Mouse (Mus musculus) olfactory bulb, adult 2 months (tissue): Measurements from ENCODE around the gene Guk1.

ENCODE experiments used
- CTCF ChIP-seq: fragments of 200-500 bp; IDR thresholded peaks from 2 replicates; pipeline ENCODE4 v1.5.1; 2012; ENCODE audit warnings: low read depth, mild to moderate bottlenecking, low read length, moderate library complexity; ENCODE audit not compliant: insufficient read depth
- POLR2A ChIP-seq: fragments of 200-500 bp; IDR thresholded peaks from 2 replicates; pipeline ENCODE4 v1.6.1; 2012; ENCODE audit warnings: mild to moderate bottlenecking, low read depth, low read length, moderate library complexity; ENCODE audit not compliant: insufficient read depth

DNA sequence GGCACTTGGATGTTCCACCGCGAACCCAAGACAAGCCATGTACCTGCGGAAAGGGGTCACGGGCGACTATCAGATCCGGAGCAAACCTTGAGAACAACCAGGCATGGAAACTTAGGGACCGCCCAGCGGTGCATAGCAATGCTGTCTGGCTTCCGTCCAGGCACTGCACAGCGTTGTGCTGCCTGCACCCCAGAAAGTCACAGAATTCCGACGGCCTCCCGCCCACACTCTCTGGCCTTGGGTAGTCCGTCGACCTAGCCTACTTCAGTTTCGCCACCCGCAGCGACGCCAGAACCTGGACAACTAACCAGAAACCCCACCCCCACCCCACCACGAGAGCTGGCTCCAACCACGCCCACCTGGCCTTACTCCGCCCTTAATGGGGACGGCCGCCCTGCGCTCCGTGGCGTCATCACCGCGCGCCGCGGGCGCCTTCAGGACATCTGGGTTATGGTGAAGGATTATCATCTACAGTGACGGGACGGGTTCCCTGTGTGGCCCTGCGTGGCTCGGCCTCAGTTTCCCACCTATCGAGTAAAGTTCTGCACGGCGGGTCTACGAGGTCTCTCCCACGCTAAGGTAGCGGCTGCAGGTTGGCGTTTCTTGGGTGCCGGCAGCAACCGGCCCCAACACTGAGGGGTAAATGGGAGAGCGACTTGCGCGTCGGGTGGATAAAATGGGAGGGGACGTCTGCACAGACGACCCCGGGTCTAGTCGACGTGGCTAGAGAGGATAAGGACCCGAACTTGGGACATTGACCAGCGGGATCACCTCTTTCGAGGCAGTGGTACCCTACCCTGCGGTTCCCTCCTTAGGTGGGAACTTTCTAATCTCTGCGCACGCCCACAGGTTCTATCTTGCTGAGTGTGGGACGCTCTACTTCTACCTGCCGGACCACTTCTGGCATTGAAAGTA is 10.3 kb upstream of the Guk1 start, which contains the start of gene Mrpl55:
- peak; percentile 50 for TF ChIP-seq POLR2A
- TF ChIP-seq CTCF = no peak
